In the genomic region with DNA sequence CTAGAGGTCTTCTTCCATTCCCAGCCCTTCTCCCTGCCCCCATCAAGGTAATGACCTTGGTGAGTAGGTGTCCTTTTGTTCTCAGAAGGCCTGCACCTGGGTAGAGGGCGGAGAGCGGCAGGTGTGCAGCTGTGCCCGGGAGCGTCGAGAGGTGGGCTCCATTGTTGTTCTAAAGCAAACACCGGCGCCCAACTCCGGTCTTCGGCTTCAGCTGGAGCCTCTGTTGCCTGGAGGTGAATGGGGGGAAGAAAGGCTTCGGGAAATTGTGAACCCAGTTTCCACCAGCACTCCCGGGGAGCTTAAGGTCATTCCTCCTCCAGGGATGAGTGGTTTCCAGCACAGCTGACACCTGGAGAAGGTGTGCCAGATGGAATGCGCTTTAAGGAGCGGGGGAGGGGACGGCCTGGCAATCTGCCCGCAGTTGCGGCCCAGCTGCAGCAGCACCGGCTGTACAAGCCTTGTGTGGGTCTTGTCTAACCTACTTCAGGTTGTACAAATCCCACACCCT, we compare ENCODE assay signal across 8 mouse cellular contexts. TPM values are rescaled to one million over a fixed set of nuclear protein-coding genes. Genes with fewer than 3 reads are reported as not detected.
DNase-seq lines count a peak whose midpoint lies in the region; ATAC-seq and TF ChIP-seq lines count a peak whose summit lies in the region.

No protein-coding gene starts in this region.

- H3K27me3 ChIP-seq in hindbrain, embryonic 12.5 days: no peaks in the 10 kb centered on the region
- no peaks in the 10 kb centered on the region for H3K27me3 ChIP-seq in limb, embryonic 14.5 days (ENCODE audit: control insufficient read depth, insufficient read depth, low read length)
- H3K27me3 ChIP-seq in neural tube, embryonic 12.5 days (replicated peaks): no peaks in the 10 kb centered on the region

- peak overlapping the region; percentile 35 for H3K4me2 ChIP-seq in hindbrain, embryonic 12.5 days (replicated peaks)
- H3K4me2 ChIP-seq in limb, embryonic 14.5 days (replicated peaks; ENCODE audit: low read depth, low read length, severe bottlenecking): peak overlapping the region; percentile 37; the same call in 1 of the 2 replicates
- peak overlapping the region; percentile 41 for H3K4me2 ChIP-seq in neural tube, embryonic 12.5 days (replicated peaks)

- peak; percentile 27 to 55 for DNase-seq in adrenal gland, adult (ENCODE audit: inconsistent age in 2 of 2, low spot score in 1 of 2)
- no peak for DNase-seq in adrenal gland, adult 2 months
- DNase-seq in 3134 (ENCODE audit: extremely low read depth, insufficient read length, low spot score): peak; percentile 15
- peak; percentile 53 for DNase-seq in limb, embryonic 14.5 days (ENCODE audit: low spot score)
- no peak for DNase-seq in spleen, postnatal 10 days (ENCODE audit: low spot score in 2 of 2)
- DNase-seq in yolk sac, embryonic 10.5 days (ENCODE audit: low spot score): no peak

- H3K4me3 ChIP-seq in hindbrain, embryonic 12.5 days: no peak overlapping the region
- H3K4me3 ChIP-seq in limb, embryonic 14.5 days (replicated peaks; ENCODE audit: low read length): no peak overlapping the region
- no peak overlapping the region for H3K4me3 ChIP-seq in neural tube, embryonic 12.5 days

- ATAC-seq in hindbrain, embryonic 12.5 days (ENCODE audit: low FRiP score): no peak
- peak; percentile 35; the same call in 1 of the 2 replicates for ATAC-seq in limb, embryonic 14.5 days (ENCODE audit: low FRiP score, low read depth)
- ATAC-seq in neural tube, embryonic 12.5 days (ENCODE audit: low FRiP score, low read depth): no peak

- no peaks in the 10 kb centered on the region for H3K9me3 ChIP-seq in hindbrain, embryonic 12.5 days (replicated peaks)
- 0 out of 2 replicates have a peak, but pooled peaks cover 3% of the 10 kb centered on the region for H3K9me3 ChIP-seq in limb, embryonic 14.5 days (ENCODE audit: control insufficient read depth, low read length)
- no peaks in the 10 kb centered on the region for H3K9me3 ChIP-seq in neural tube, embryonic 12.5 days

- no peak for TF ChIP-seq POLR2A in limb, embryonic 14.5 days (IDR thresholded peaks at IDR 0.05; ENCODE audit: borderline replicate concordance, extremely low read depth, insufficient read depth, insufficient read length)

- peak overlapping the region; percentile 95 for H3K27ac ChIP-seq in hindbrain, embryonic 12.5 days
- no peak overlapping the region for H3K27ac ChIP-seq in limb, embryonic 14.5 days (replicated peaks; ENCODE audit: low read depth, low read length)
- H3K27ac ChIP-seq in neural tube, embryonic 12.5 days: no peak overlapping the region

- no peaks in the 10 kb centered on the region for H3K36me3 ChIP-seq in hindbrain, embryonic 12.5 days
- no peaks in the 10 kb centered on the region for H3K36me3 ChIP-seq in limb, embryonic 14.5 days (ENCODE audit: control insufficient read depth, insufficient read depth, low read length)
- no peaks in the 10 kb centered on the region for H3K36me3 ChIP-seq in neural tube, embryonic 12.5 days

- WGBS in hindbrain, embryonic 12.5 days: 13% methylated on average over 17 of the region's 17 CpGs
- 6% methylated on average over 17 of the region's 17 CpGs for WGBS in limb, embryonic 14.5 days
- 14% methylated on average over 17 of the region's 17 CpGs for WGBS in neural tube, embryonic 12.5 days

- peaks cover 22% of the 10 kb centered on the region for H3K4me1 ChIP-seq in hindbrain, embryonic 12.5 days
- H3K4me1 ChIP-seq in limb, embryonic 14.5 days (ENCODE audit: control insufficient read depth, insufficient read depth, low read length): peaks cover 13% of the 10 kb centered on the region
- peaks cover 22% of the 10 kb centered on the region for H3K4me1 ChIP-seq in neural tube, embryonic 12.5 days

- peak overlapping the region; percentile 37 for H3K9ac ChIP-seq in hindbrain, embryonic 12.5 days
- H3K9ac ChIP-seq in limb, embryonic 14.5 days (ENCODE audit: low read depth, low read length, severe bottlenecking): 0 out of 2 replicates have a peak overlapping the region, but pooled peaks have one; percentile 7
- no peak overlapping the region for H3K9ac ChIP-seq in neural tube, embryonic 12.5 days

RNA-seq across cellular contexts. Expression of a gene that starts 8.4 kb away (rescaled TPM):
- total RNA-seq in adrenal gland, adult 2 months (2021): 10 to 100 TPM; 34.5 to 49.1 TPM
- 9.6 and 11.3 TPM in 2 replicates for polyA plus RNA-seq in adrenal gland, adult 2 months (2012; rRNA removed)
- 68.0 and 77.3 TPM in 2 replicates for polyA plus RNA-seq in hindbrain, embryonic 12.5 days (2016; fragmentation: Nextera tagmentation; extraction: Ambion mirVana)
- polyA plus RNA-seq in limb, embryonic 14.5 days (2012; rRNA removed): 26.4 and 36.0 TPM in 2 replicates
- 35.7 and 40.0 TPM in 2 replicates for polyA plus RNA-seq in limb, embryonic 14.5 days (2014; fragmentation: Nextera tagmentation; extraction: Ambion mirVana)
- polyA plus RNA-seq in neural tube, embryonic 12.5 days (2016; fragmentation: Nextera tagmentation; extraction: Ambion mirVana): 62.4 and 67.0 TPM in 2 replicates

RNA-seq across cellular contexts. Expression of a gene that starts 20.0 kb away (rescaled TPM):
- total RNA-seq in adrenal gland, adult 2 months (2021): 10 to 100 TPM; 19.9 to 29.6 TPM
- 53.6 and 57.1 TPM in 2 replicates for polyA plus RNA-seq in adrenal gland, adult 2 months (2012; rRNA removed)
- polyA plus RNA-seq in hindbrain, embryonic 12.5 days (2016; fragmentation: Nextera tagmentation; extraction: Ambion mirVana): 8.9 and 9.7 TPM in 2 replicates
- polyA plus RNA-seq in limb, embryonic 14.5 days (2012; rRNA removed): 11.0 and 14.9 TPM in 2 replicates
- 5.0 and 5.2 TPM in 2 replicates for polyA plus RNA-seq in limb, embryonic 14.5 days (2014; fragmentation: Nextera tagmentation; extraction: Ambion mirVana)
- polyA plus RNA-seq in neural tube, embryonic 12.5 days (2016; fragmentation: Nextera tagmentation; extraction: Ambion mirVana): 7.3 and 8.6 TPM in 2 replicates

RNA-seq across cellular contexts. Expression of a gene that starts 55.1 kb away (rescaled TPM):
- total RNA-seq in adrenal gland, adult 2 months (2021): 10 to 100 TPM in 1 of 2 experiments, 1 to 10 TPM in 1; 9.7 to 14.4 TPM
- 5.9 and 7.1 TPM in 2 replicates for polyA plus RNA-seq in adrenal gland, adult 2 months (2012; rRNA removed)
- 13.7 and 16.3 TPM in 2 replicates for polyA plus RNA-seq in hindbrain, embryonic 12.5 days (2016; fragmentation: Nextera tagmentation; extraction: Ambion mirVana)
- polyA plus RNA-seq in limb, embryonic 14.5 days (2012; rRNA removed): 16.6 and 20.0 TPM in 2 replicates
- polyA plus RNA-seq in limb, embryonic 14.5 days (2014; fragmentation: Nextera tagmentation; extraction: Ambion mirVana): 9.0 and 13.0 TPM in 2 replicates
- 15.2 and 15.7 TPM in 2 replicates for polyA plus RNA-seq in neural tube, embryonic 12.5 days (2016; fragmentation: Nextera tagmentation; extraction: Ambion mirVana)

Comparison
In these comparisons a context has a peak if more than half of its experiments do, and no peak if none do; other contexts are left out.
1. DNase-seq: peak in adrenal gland, adult (2 of 2), 3134 (single experiment) and limb, embryonic 14.5 days (single experiment); none in adrenal gland, adult 2 months (single experiment), spleen, postnatal 10 days (0 of 2) and yolk sac, embryonic 10.5 days (single experiment).
2. Peak in every context shown above with its lines, with median percentiles within 50 percentile points of each other: H3K4me2 ChIP-seq.